Mouse (Mus musculus) stomach, postnatal 0 days (tissue): ENCODE measurements around the gene Egfr.

Source experiments
- CTCF ChIP-seq: IDR thresholded peaks from 2 replicates; pipeline ENCODE4 v1.5.1; 2016; ENCODE audit warnings: antibody characterized with exemption, low read depth, mild to moderate bottlenecking, moderate library complexity
- EP300 ChIP-seq: optimal IDR thresholded peaks from 2 replicates; pipeline ENCODE3; 2016; ENCODE audit warnings: antibody characterized with exemption

DNA sequence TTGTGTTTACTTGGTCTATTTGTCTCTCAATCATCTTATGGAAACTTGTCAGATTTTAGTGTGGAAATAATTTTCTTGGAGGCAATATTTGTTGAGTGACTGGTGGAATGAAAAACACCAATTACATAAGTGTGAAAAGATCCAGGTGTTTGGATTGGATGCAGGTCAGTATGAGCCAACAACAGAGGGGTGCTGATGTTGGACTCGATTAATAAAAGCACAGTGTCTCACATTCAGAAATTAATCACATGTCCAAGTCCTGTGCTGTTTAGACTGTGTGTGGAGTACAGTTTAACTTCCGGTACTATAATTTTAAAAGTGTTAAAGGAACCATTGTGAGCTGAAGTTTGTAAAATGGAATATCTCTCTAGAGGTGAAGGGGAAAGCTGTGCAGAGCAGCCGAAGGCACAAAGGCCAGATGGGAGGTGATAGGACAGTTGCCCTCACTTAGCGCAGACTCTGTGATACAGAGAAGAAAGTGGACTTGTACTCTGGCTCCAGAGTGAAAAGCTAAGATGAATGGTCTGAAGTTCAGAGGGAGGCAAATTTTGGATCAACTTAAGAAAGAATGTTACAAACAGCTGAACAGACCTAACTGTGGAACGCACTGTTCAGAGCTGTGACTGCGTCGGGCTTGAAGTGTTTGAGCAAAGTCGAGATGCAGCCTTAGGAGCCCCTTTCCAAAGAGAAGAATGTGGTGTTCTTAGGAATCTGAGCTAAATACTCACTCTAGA lies 32.1 kb downstream of the Egfr start:
- no peak for TF ChIP-seq CTCF
- no peak for TF ChIP-seq EP300
